Mouse (Mus musculus) MEL-GATA-1-ER (cell line): ENCODE data around the gene Gm27179.
"Not testable (repeated sequence)": the region's sequence is repeated elsewhere in the genome, so short reads cannot be mapped to it uniquely, and the experiment has no call there.

ENCODE experiments used
- DNase-seq: peaks from one replicate; pipeline ENCODE4 v3.0.0-alpha.2; 2012; ENCODE audit warnings: low read depth; ENCODE audit errors: extremely low read depth

Gene Gm27179

DNA sequence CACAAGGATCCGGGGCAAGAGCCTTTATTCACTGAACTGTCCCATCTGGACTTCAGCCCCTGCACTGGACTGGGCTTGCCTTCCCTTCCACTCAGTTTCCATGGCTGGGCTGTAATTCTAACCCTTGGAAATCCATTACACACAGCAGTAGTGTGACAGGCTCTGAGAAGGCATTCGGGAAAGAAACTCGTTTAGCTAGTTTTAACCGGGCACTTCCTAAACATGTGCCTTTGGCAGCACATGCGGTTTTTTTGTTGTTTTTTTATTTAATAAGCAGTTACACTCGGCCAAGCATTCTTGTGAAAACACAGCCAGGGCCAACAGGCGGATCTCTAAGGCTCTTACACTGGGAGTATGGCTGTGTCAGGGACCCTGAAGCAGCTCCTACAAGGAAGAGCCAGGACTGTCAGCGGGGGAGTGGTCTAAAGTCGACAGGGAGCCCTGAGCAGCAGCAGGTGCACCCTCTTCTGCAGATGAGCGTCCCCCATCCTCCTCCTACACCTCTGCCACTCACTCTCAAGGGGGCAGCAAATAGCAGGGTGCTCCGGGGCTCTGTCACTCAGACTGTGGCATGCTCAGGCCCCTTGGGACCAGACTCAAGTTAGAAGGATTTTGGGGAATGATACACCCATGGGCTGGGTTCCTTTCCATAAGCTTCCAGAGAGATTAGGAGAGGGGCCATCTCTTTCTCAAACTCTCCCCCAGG lies 38.3 kb downstream of the Gm27179 start:
- not testable (repeated sequence) for DNase-seq

DNA sequence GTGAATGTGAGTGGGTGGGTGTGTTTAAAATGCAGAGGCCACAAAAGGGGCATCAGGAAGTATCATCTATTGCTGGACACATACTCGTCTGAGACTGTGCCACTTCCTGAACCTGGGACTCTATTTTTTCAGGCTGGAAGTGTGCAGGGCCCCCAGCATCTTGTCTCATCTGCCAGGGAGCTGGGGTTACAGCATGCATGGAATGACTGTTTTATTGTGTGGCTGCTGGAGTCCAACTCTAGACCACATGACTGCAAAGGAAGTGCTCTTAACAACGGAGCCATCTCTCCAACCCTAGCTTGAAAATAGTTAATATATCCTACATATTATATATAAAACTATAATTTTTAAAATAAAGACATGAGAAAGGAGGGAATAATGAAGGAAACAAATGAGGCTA lies 39.0 kb downstream of the Gm27179 start:
- DNase-seq: not testable (repeated sequence)

DNA sequence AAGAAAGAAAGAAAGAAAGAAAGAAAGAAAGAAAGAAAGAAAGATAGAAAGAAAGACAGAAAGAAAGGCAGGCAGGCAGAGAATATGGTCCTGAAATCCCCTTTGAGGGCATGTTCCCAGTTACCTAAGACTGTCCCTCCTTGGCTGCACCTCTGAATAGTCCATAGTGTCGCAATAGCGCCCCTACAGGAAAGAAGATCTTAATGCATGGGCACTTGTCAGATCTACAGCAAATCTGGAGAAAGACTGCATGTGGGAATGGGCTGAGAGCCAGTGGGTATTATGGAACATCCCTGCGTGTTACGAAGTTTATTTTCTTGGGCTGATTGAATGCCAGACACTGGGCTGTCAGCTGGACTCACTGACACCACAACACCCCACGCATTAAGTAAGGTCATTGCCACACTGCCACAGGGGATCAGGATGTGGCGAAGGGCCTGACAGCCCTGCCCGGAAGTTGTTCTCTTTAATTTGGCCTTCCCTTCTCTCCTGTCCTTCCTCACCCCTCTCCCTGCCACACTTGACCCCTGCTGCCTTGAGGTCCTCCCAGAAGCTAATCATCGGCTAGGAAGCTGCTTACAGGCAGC lies 42.1 kb downstream of the Gm27179 start:
- not testable (repeated sequence) for DNase-seq

DNA sequence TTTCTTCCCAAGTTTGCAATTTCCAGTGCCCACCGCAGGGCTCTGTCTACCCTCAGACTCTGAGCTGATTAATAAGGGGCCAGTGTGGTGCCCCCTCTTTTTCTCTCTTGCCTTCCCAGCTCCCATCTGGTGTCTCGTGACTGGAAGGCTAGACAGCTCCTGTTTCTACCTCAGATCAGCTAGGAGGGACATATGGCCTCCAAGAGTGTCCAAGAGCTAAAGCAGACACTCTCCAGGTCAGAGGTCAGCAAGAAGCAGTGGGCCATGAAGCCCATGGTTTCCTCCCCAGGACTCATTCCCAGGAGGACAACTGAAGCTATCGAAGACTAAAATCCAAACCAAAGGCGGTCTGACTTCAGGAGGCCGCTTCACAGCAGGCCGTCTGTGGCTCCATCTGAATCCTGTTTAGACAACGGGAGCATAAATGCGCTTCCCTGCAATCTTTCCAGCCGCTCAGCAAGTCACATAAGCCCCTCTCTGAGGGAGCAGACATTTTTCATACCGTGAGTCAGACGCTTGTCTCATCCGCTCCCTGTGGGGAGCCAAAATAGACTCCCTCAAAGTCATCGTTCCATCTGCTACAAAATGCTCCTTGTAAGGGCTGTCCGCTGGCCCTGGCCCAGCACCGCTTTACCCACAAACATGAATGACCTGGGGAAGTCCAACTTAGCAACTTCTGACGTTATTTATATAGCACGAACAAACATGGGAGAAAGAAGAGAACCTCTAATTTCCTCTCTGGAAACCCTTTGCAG lies 44.6 kb downstream of the Gm27179 start:
- not testable (repeated sequence) for DNase-seq

DNA sequence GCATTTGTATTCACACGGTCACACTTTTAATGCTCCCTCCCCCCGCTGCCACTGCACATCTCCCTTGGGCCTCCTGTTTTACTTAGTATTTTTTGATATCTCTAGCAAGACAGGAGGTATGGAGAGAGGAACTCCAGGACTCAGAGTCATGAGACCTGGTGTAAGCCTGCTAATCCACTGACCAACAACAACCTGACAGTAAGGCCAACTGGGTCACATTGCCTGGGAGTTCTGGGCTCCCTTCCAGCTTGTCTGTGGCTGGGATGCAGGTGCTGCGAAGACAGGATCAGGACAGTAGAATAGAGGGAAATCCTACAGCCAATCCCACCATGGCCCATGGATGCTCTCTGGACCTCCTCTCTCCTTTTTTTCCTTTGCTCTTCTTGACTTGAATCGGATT lies 47.9 kb downstream of the Gm27179 start:
- DNase-seq: not testable (repeated sequence)
